Mouse (Mus musculus) embryonic fibroblast, embryonic 13.5 days (primary cell): ENCODE data around the gene Bace2.

Experiments used
- CTCF ChIP-seq: IDR thresholded peaks from 2 replicates; pipeline ENCODE4 v1.5.1; 2011; ENCODE audit warnings: mild to moderate bottlenecking, control low read depth, low read length, moderate library complexity, borderline replicate concordance; ENCODE audit not compliant: insufficient read depth
- POLR2A ChIP-seq: IDR thresholded peaks from 2 replicates; pipeline ENCODE4 v1.6.1; 2011; ENCODE audit warnings: low read depth, mild to moderate bottlenecking, control low read depth, low read length, moderate library complexity

DNA sequence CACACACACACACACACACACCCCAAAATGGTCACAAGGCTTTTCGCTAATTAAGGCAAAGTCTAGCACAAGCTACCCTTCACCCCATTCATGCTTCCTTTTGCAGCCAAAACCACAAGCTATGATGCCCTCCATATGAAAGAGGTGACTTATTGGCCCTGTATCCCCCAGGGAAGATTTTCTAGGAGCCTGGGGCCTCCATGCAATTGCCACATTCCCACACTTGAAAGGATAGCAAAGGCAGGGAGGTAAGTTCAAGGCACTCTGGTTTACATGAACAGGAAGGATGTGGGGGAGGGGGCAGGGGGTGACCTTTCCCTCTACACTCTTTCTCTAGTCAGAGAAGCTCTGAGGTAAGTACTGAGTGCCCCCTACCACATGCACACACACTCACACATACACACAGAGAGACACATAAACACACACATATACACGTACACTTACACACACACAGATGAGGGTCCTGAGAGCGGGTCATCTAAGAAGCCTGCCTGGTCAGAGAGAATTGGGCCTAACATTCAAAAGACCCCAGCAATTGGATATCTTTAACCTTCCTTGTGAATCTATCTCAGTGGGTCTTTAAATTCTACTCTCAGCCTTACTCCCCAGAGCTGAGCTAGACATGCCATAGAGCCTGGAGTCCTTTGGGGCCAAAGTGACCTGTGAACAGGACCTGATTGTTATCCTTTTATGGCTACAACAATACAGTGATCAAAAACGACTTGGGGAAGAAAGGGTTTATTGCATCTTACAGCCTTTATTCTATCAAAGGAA, 46.6 kb upstream of the Bace2 start:
- no peak for TF ChIP-seq CTCF
- no peak for TF ChIP-seq POLR2A
